Mouse (Mus musculus) yolk sac, embryonic 10.5 days (tissue): ENCODE measurements around the gene Tmprss5.

Experiments
- DNase-seq: peaks from one replicate; pipeline ENCODE4 v3.0.0-alpha.2; 2017; ENCODE audit warnings: low spot score

The Tmprss5 gene

GRCm38 (mm10) chr9:49081107-49081506 lies at the start of gene Tmprss5:
Tmprss5 (plus strand) TSS chr9:49081260.
- no peak for DNase-seq

GRCm38 (mm10) chr9:49034764-49035163 lies 46.3 kb upstream of the Tmprss5 start:
- DNase-seq: no peak

DNA sequence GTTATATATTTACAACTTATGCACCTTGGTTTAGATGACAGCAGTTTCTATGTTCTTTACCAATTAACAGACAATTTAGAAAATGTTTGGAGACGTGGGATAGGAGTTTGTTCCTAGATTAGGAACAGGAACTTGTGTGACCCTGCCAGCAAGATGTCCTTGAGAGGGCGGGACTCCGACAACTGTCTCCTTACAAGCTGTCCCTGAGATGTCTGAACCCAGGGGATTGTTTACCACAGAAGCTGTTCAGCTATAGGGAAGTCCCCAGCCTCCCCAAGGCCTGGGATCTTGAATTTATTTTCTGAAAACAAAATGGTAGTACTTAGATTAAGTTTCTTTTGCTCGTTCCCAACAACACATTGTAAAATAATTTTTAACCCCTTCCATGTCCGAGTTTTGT lies 30.2 kb upstream of the Tmprss5 start:
- no peak for DNase-seq

DNA sequence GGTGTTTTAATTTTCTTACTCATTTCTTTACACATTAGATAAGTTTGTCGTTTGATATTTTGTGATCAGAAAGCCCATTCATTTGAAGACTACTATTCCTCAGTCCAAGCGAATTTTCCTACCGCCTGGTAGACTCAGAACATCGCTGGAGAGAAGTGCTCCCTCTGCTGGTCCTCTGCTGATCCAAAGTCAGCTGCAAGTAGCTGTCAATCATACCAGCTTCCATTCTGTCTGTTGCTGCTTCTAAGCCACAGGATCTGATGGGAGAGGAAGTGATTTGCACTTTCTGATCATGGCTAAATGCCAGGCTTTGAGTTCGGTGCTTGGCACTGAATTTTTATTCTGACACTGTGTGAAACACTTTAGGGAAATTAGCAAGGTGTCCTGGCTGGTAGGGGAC lies 29.7 kb upstream of the Tmprss5 start:
- DNase-seq: peak; percentile 24

GRCm38 (mm10) chr9:49054028-49054427 lies 27.0 kb upstream of the Tmprss5 start:
- no peak for DNase-seq

GRCm38 (mm10) chr9:49055333-49056205 lies 25.5 kb upstream of the Tmprss5 start, which contains the start of gene Zw10:
Zw10 (plus strand) TSS chr9:49055613.
- peak; percentile 93 for DNase-seq

DNA sequence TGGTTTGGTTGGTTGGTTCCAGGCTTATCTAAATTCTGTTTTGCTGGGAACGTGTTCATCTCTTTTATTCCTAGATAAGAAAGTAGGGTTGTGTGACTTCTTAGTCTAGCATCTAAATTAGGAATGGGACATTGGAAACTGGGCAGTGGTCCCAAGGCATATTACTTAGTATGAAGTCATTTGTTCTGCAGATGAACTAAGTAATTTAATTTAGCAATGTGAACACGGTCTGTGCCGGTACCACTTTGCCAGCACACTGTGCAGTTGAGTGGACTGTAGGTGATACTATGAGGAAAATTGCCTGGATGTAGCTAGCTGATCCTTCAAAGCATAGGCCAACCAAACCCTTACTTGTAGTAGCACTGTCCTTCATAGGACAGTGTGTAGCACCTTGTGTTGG lies 4.2 kb upstream of the Tmprss5 start:
- DNase-seq: no peak

GRCm38 (mm10) chr9:49081561-49081960 lies 501 bp downstream of the Tmprss5 start:
- DNase-seq: no peak

DNA sequence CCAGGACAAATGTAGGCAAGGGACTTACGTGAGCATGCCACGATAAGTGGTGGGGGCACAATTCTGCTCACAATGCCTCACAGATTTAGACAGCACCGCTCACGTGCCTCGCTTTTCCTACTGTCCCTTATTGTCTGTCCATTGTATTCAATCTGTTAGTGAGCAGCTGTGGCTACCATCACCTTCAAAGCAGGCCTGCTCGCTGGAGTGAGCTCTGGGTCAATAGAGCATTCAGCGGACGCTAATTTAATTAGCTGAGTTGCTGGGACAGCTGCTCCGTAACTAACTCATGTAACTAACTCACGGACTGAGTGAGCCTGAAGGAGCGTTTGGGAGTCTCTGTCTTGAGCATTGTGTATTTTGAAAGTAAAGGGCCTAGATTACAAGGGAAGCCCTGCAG lies 6.3 kb downstream of the Tmprss5 start:
- no peak for DNase-seq

- no peak for DNase-seq
Observed at GRCm38 (mm10) chr9:49098871-49099270, 17.8 kb downstream of the Tmprss5 start.

GRCm38 (mm10) chr9:49102328-49102727 lies 21.3 kb downstream of the Tmprss5 start:
- DNase-seq: no peak

DNA sequence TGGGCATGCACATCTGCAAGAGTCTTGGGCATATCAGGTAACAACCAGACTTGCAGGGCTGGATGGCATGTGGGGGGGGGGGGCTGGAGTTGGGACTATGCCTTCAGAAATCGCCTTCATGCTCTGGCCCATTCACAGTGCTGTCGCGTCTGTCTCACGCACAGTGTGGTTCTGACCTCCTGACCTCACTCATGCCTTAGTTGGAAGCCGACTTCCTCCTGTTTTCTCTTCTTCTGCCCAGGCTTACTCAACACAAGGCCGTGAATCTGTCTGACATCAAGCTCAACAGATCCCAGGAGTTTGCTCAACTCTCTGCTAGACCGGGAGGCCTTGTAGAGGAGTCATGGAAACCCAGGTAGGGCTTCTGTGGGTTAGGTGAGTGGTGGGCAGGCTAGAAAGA lies 28.0 kb downstream of the Tmprss5 start:
- peak; percentile 5 for DNase-seq

DNA sequence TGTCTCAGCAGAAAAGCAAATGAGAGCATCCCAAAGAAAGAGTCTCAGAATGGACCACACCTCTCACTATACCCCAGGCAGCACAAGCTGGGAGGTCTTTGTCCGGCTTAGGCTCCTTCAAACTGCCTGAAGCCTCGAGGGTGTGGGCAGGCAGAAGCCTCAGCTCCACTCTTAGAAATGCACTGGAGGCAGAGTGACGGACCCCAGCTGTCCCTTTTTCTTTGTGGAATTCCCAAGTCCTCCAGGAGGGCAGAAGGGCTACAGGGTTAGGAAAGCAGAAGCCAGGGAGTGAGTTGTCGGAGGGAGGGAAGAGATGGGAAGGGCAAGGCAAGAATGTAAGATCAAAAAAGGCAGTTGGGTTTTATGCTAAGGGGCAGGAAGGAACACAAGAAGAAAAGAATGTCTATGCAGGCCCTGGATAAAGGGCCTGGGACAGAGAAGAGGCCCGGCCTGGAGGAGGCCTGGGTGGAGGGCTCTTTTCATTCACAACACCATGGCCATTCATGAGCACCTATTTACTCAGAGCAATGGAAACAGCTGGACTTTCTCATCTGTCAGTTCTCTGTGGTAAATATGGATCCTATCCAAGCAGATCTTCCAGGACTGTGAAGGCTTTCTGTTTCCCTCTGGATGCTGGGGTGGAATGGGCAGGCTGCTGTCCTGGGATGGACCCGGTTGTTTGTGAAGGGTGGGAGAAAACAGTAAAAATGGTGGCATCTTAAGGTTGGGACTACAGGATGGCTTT lies 29.6 kb downstream of the Tmprss5 start:
- no peak for DNase-seq

DNA sequence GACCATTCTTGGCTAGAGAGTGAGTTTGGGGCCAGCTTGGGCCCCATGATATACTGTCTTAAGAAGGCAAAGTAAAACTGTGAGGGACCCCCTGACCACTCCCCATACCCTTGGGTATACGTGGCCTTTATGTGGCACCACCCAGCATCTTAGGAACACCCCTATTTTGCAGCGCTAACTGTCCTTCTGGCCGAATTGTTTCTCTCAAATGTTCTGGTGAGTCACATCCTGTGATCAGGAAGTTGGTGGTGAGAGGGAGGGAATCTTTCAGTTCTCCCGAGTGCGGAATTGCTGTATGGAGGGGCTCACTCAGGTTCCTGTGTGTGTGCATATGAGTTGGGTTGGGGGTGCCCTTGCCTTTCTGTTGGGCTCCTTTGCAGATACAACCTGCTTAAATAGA lies 30.2 kb downstream of the Tmprss5 start:
- DNase-seq: no peak

DNA sequence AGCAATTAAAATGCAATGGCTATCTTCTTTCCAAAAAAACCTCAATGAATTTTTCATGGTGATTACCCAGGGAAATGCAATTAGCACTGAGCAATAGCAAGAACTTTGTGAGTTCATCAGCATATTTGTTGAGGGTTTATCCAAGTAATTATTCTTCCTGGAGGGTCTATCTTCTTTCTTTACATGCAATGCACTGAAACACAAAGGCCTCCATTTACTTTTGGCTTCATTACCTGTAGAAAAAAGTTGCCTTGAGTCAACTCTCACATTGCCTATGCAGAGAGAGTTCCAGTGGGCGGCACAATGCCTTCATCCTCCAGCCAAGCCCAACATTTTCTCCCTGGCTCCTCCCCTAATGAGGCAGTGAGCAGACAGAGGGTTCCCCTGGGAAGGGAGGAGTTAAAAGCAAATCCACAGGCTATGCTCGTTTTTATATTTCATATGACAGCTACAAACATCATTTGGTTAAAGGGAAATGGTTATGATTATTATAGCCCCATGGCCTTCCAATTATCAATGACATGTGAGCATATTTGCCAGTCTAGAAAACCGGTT lies 37.3 kb downstream of the Tmprss5 start:
- no peak for DNase-seq

DNA sequence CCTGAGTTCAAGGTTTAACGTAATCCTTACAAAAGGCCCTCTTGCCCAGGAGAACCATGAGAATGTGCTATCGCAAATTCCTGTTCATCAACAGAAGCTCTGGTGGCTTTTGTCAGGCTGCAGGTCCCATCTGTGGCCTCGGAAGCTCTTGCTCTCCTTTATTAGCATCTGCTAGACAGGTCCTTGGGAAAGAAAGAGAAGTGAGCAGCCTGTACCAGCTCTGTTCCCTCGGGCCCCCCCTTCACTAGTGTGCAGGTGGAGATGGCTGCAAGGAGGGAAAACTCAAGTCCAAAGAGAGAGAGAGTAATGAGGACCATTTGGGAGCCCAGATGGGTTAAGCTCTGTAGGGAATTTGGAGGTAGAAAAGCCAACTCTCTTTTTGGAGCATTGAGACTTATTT lies 38.7 kb downstream of the Tmprss5 start:
- no peak for DNase-seq

DNA sequence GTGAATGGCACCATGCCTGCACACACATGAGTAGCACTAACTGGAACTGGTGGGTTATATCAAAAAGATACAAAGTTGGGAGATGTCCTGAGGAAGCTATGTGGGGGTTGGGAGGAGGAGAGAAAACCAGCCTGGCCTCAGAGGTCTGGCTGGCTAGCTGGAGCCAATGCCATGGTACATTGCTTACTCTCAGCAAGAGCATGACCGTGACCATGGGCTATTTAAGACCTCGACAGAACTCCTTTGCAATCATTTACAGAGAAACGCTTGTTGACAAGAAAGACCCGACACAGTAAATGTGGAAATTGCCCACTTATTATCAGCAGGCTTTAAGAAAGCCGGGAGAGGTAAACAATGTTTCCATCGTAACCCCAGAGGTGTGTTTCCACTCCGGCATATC lies 44.6 kb downstream of the Tmprss5 start:
- no peak for DNase-seq

- no peak for DNase-seq
Observed at GRCm38 (mm10) chr9:49130514-49131010, 49.5 kb downstream of the Tmprss5 start.

GRCm38 (mm10) chr9:49143841-49144240 lies 62.8 kb downstream of the Tmprss5 start:
- no peak for DNase-seq

- DNase-seq: no peak
Observed at GRCm38 (mm10) chr9:49145776-49146175, 64.7 kb downstream of the Tmprss5 start.

DNA sequence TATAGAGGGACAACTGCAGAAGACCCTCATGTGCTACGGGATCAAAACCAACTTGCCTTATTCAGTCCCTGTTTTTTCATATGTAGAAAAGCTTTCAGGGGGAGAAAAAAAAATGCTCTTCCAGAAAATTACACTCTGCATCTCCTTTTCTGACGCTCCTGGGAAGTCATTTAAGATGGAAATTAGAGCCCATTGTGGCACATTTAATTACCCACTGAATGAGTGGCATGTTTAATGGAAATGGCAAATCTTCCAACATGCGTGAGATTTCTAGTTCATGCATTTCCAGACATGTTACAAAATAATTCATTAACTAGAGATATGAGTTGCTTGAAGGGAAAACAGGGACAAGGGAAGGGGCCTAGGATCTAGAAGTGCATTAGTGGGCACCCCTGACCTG lies 66.0 kb downstream of the Tmprss5 start:
- no peak for DNase-seq
